Comparison of ENCODE assay signal across 17 mouse cellular contexts in genomic region chr6:85415829-85416228, GRCm38 (mm10). TPM values are rescaled to one million over a fixed set of nuclear protein-coding genes. Genes with fewer than 3 reads are reported as not detected.
"Had no signal": no experiment of that assay in that cellular context is flagged by ENCODE, and none has a peak within 500 bp of the region (broad histone marks: within the 10 kb centered on the region; RNA-seq: fewer than 3 reads in every experiment).

No protein-coding gene starts in this region.

- ATAC-seq: intestine, embryonic 15.5 days; liver, postnatal 0 days; midbrain, embryonic 16.5 days had no signal

- H3K4me3 ChIP-seq: intestine, embryonic 15.5 days; layer of hippocampus, adult 2 months; limb, embryonic 12.5 days; liver, embryonic 13.5 days; megakaryocyte, embryonic 14.5 days had no signal

- H3K36me3 ChIP-seq: intestine, embryonic 15.5 days; limb, embryonic 12.5 days; liver, embryonic 13.5 days had no signal

- DNase-seq: kidney, adult 18-20 months; kidney, postnatal 10 days; kidney, postnatal 4 days; liver; liver, embryonic 13.5 days; liver, postnatal 0 days; thymus, postnatal 4 days had no signal

- H3K9me3 ChIP-seq: intestine, embryonic 15.5 days; limb, embryonic 12.5 days; liver, embryonic 13.5 days; megakaryocyte, embryonic 14.5 days had no signal

- H3K27ac ChIP-seq: intestine, embryonic 15.5 days; layer of hippocampus, adult 2 months; limb, embryonic 12.5 days; liver, embryonic 13.5 days had no signal

- H3K9ac ChIP-seq: intestine, embryonic 15.5 days; limb, embryonic 12.5 days; liver, embryonic 13.5 days; liver, postnatal 0 days had no signal

- H3K27me3 ChIP-seq: intestine, embryonic 15.5 days had no signal

- H3K4me1 ChIP-seq: intestine, embryonic 15.5 days; limb, embryonic 12.5 days; liver, embryonic 13.5 days had no signal

- H3K4me2 ChIP-seq: intestine, embryonic 15.5 days; limb, embryonic 12.5 days; liver, embryonic 13.5 days; midbrain, embryonic 11.5 days had no signal

RNA-seq across cellular contexts. Expression of gene Noto, which starts 7.9 kb away (rescaled TPM):
- total RNA-seq: layer of hippocampus, adult 2 months; layer of hippocampus, postnatal 10 days; left cerebral cortex, postnatal 36 days; neutrophil, adult 5-6 weeks had no signal
- polyA plus RNA-seq: intestine, embryonic 15.5 days; kidney, embryonic 14.5 days; limb, embryonic 12.5 days; liver, embryonic 13.5 days; liver, postnatal 0 days; midbrain, embryonic 11.5 days; midbrain, embryonic 16.5 days had no signal
